Mouse (Mus musculus): ENCODE results near the gene Dgkz. TPM values are rescaled to one million over a fixed set of nuclear protein-coding genes. Genes with fewer than 3 reads are reported as not detected.

The Dgkz gene
- polyA plus RNA-seq, 1 experiment from 2014 or later = 85.9 TPM

- no peak for ATAC-seq (replicated peaks; ENCODE audit: low FRiP score)
- Histone ChIP-seq H3K27ac (ENCODE audit: low read depth, low read length) (no peak overlapping the region), H3K27me3 (replicated peaks; ENCODE audit: control insufficient read depth, insufficient read depth, low read length) (peaks cover 44% of the 10 kb centered on the region), H3K36me3 (ENCODE audit: control insufficient read depth, insufficient read depth, low read length) (peaks cover 16% of the 10 kb centered on the region; the same call in 1 of the 2 replicates), H3K4me1 (replicated peaks; ENCODE audit: control insufficient read depth, insufficient read depth, low read length) (peaks cover 45% of the 10 kb centered on the region), H3K4me3 (ENCODE audit: low read depth, low read length) (no peak overlapping the region), H3K4me2 (no peak overlapping the region), H3K9ac (ENCODE audit: low read depth, low read length) (no peak overlapping the region), H3K9me3 (ENCODE audit: control insufficient read depth, low read length) (no peaks in the 10 kb centered on the region)
- no peak for DNase-seq (ENCODE audit: low spot score)
- 63% methylated on average over 4 of the region's 4 CpGs for WGBS
Observed at GRCm38 (mm10) chr2:91920130-91920529, 55.5 kb downstream of the Dgkz start.

DNA sequence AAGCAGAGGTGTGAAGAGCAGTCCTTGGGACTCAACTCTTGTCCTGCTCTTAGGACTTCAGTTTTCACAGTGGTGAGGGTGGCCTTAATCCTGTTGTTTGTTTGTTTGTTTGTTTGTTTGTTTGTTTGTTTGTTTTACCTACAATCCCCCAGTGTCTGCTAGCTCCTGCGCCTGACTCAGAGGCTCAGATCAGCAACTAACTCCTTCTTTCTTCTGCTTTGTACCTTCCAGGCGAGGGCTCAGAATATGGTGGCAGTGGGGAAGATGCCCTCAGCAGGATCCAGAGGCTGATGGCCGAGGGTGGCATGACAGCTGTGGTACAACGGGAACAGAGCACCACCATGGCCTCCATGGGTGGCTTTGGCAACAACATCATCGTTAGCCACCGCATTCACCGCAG is 58.6 kb downstream of the Dgkz start:
- peaks cover 16% of the 10 kb centered on the region for H3K27me3 ChIP-seq (replicated peaks; ENCODE audit: control insufficient read depth, insufficient read depth, low read length)
- no peak overlapping the region for H3K4me2 ChIP-seq
- no peaks in the 10 kb centered on the region for H3K9me3 ChIP-seq (ENCODE audit: control insufficient read depth, low read length)
- peaks cover 16% of the 10 kb centered on the region; the same call in 1 of the 2 replicates for H3K36me3 ChIP-seq (ENCODE audit: control insufficient read depth, insufficient read depth, low read length)
- no peak overlapping the region for H3K4me3 ChIP-seq (ENCODE audit: low read depth, low read length)
- WGBS = 80% methylated on average over 7 of the region's 7 CpGs
- ATAC-seq (replicated peaks; ENCODE audit: low FRiP score) (no peak), DNase-seq (ENCODE audit: low spot score) (no peak)
- H3K4me1 ChIP-seq (replicated peaks; ENCODE audit: control insufficient read depth, insufficient read depth, low read length) = peaks cover 37% of the 10 kb centered on the region
- H3K9ac ChIP-seq (ENCODE audit: low read depth, low read length) = no peak overlapping the region
- H3K27ac ChIP-seq (ENCODE audit: low read depth, low read length) = 0 out of 2 replicates have a peak overlapping the region, but pooled peaks have one; percentile 33

DNA sequence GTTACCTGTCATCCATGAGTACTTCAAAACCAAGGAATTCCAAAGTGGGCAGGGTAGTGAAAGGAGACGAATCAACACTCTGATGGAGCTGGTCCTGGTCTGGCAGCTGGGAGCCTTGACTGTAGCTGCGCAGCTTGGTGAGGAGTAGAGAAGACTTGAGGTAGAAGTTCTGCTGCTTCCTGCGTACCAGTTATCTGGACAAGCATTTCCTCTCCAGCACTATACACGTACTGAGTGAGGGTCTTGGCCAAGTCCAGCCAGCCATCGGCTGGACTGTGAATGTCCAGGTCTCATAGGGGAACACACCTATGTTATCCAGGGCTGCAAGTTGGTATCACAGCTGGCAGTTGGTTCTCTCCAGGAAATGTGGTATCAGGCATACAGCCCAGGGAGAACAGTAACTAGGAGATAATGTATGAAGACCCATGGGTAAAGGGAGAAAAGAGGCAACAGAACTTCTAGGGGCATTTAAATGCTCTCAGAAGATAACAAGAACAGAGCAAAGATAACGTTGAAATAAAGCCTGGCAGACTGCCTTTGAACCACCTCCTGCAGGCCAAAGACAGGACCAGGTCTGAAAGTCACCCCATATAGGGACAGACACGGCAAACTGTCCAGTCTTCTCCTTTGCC is 59.2 kb downstream of the Dgkz start:
- Histone ChIP-seq H3K27ac (ENCODE audit: low read depth, low read length) (0 out of 2 replicates have a peak overlapping the region, but pooled peaks have one; percentile 33), H3K4me3 (ENCODE audit: low read depth, low read length) (no peak overlapping the region), H3K4me1 (replicated peaks; ENCODE audit: control insufficient read depth, insufficient read depth, low read length) (peaks cover 31% of the 10 kb centered on the region), H3K9me3 (ENCODE audit: control insufficient read depth, low read length) (no peaks in the 10 kb centered on the region), H3K27me3 (replicated peaks; ENCODE audit: control insufficient read depth, insufficient read depth, low read length) (peaks cover 10% of the 10 kb centered on the region), H3K9ac (ENCODE audit: low read depth, low read length) (no peak overlapping the region), H3K4me2 (peak overlapping the region; percentile 12; the same call in 1 of the 2 replicates), H3K36me3 (ENCODE audit: control insufficient read depth, insufficient read depth, low read length) (peaks cover 21% of the 10 kb centered on the region)
- ATAC-seq (replicated peaks; ENCODE audit: low FRiP score) = peak; percentile 72
- no peak for DNase-seq (ENCODE audit: low spot score)
- WGBS = 50% methylated on average over 7 of the region's 7 CpGs

- no peak for DNase-seq (ENCODE audit: low spot score)
- 0 out of 2 replicates have a peak, but pooled peaks have one; percentile 29 for ATAC-seq (replicated peaks; ENCODE audit: low FRiP score)
- no peaks in the 10 kb centered on the region for H3K27me3 ChIP-seq (replicated peaks; ENCODE audit: control insufficient read depth, insufficient read depth, low read length)
- peaks cover 28% of the 10 kb centered on the region for H3K4me1 ChIP-seq (replicated peaks; ENCODE audit: control insufficient read depth, insufficient read depth, low read length)
- no peak overlapping the region for H3K9ac ChIP-seq (ENCODE audit: low read depth, low read length)
- peaks cover 24% of the 10 kb centered on the region for H3K36me3 ChIP-seq (ENCODE audit: control insufficient read depth, insufficient read depth, low read length)
- no peak overlapping the region for H3K4me2 ChIP-seq
- WGBS = 74% methylated on average over 7 of the region's 7 CpGs
- no peak overlapping the region for H3K27ac ChIP-seq (ENCODE audit: low read depth, low read length)
- no peak overlapping the region for H3K4me3 ChIP-seq (ENCODE audit: low read depth, low read length)
- H3K9me3 ChIP-seq (ENCODE audit: control insufficient read depth, low read length) = no peaks in the 10 kb centered on the region
Observed at GRCm38 (mm10) chr2:91913328-91914110, 62.1 kb downstream of the Dgkz start.

DNA sequence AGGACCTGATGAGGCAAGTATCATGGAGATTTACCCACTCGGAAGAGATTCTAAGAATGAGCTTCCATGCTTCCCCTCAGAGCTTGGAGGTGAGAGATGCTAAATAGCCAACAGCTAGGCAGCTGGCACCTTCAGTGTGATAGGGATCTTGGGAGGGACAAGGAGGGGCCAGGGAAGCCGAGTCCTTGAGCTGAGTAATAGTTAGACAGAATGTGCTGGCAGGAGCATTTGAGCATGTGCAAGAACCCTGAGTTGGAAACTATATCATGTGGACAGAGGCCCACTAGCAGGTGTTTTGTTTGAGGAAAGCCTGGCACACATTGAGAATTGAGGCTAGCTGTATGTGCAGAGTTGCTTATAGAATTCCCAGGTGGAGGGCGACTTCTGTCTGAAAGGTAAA is 63.0 kb downstream of the Dgkz start:
- H3K9me3 ChIP-seq (ENCODE audit: control insufficient read depth, low read length) = no peaks in the 10 kb centered on the region
- H3K27me3 ChIP-seq (replicated peaks; ENCODE audit: control insufficient read depth, insufficient read depth, low read length) = no peaks in the 10 kb centered on the region
- H3K4me2 ChIP-seq = no peak overlapping the region
- H3K36me3 ChIP-seq (ENCODE audit: control insufficient read depth, insufficient read depth, low read length) = peaks cover 15% of the 10 kb centered on the region
- no peak overlapping the region for H3K9ac ChIP-seq (ENCODE audit: low read depth, low read length)
- 63% methylated on average over 3 of the region's 3 CpGs for WGBS
- ATAC-seq (replicated peaks; ENCODE audit: low FRiP score) = no peak
- DNase-seq (ENCODE audit: low spot score) = no peak
- no peak overlapping the region for H3K4me3 ChIP-seq (ENCODE audit: low read depth, low read length)
- no peak overlapping the region for H3K27ac ChIP-seq (ENCODE audit: low read depth, low read length)
- H3K4me1 ChIP-seq (replicated peaks; ENCODE audit: control insufficient read depth, insufficient read depth, low read length) = peaks cover 27% of the 10 kb centered on the region

- Histone ChIP-seq H3K4me1 (replicated peaks; ENCODE audit: control insufficient read depth, insufficient read depth, low read length) (no peaks in the 10 kb centered on the region), H3K4me2 (no peak overlapping the region), H3K27ac (ENCODE audit: low read depth, low read length) (no peak overlapping the region), H3K9ac (ENCODE audit: low read depth, low read length) (no peak overlapping the region), H3K9me3 (ENCODE audit: control insufficient read depth, low read length) (no peaks in the 10 kb centered on the region), H3K4me3 (ENCODE audit: low read depth, low read length) (no peak overlapping the region), H3K36me3 (ENCODE audit: control insufficient read depth, insufficient read depth, low read length) (peaks cover 10% of the 10 kb centered on the region; the same call in 1 of the 2 replicates), H3K27me3 (replicated peaks; ENCODE audit: control insufficient read depth, insufficient read depth, low read length) (no peaks in the 10 kb centered on the region)
- DNase-seq (ENCODE audit: low spot score) (no peak), ATAC-seq (replicated peaks; ENCODE audit: low FRiP score) (no peak)
- 94% methylated on average over 2 of the region's 2 CpGs for WGBS
Observed at GRCm38 (mm10) chr2:91906141-91906540, 69.5 kb downstream of the Dgkz start.

DNA sequence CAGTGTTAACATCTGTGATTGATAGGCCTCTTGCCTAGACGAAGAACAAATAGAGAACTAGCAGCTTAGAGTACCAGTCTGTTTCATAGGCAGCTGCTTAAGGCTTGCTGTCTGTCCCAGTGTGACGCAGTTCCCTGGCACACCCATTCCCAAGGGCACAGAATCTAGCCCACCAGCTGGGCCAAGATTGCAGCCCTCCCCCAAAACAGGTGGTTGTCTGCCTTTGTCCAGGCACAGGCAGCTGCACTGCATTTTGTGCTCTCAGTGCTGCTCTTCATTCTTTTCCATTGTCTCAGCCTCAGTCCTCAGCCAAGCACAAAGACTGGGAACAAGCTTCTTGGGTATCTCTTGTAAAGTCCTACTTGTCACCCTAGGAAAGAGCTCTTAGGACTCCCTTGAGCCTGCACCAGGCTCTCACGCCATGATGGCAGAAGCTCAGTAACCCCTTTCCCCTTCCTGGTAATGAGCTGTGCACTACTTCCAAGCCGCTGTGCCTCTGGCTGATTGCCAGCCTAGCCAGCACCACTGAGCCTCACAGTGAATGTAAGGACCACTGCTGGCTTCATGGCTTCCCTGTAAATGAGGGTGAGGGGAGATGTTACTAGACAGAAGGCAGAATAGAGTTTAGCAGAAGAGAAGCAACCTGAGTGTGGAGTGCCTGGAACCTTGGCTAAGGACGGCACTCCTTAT is 70.9 kb downstream of the Dgkz start:
- 84% methylated on average over 5 of the region's 5 CpGs for WGBS
- H3K36me3 ChIP-seq (ENCODE audit: control insufficient read depth, insufficient read depth, low read length) = peaks cover 10% of the 10 kb centered on the region; the same call in 1 of the 2 replicates
- H3K9me3 ChIP-seq (ENCODE audit: control insufficient read depth, low read length) = no peaks in the 10 kb centered on the region
- DNase-seq (ENCODE audit: low spot score) = no peak
- no peak overlapping the region for H3K27ac ChIP-seq (ENCODE audit: low read depth, low read length)
- no peak overlapping the region for H3K4me3 ChIP-seq (ENCODE audit: low read depth, low read length)
- ATAC-seq (replicated peaks; ENCODE audit: low FRiP score) = no peak
- H3K4me1 ChIP-seq (replicated peaks; ENCODE audit: control insufficient read depth, insufficient read depth, low read length) = no peaks in the 10 kb centered on the region
- no peak overlapping the region for H3K4me2 ChIP-seq
- H3K27me3 ChIP-seq (replicated peaks; ENCODE audit: control insufficient read depth, insufficient read depth, low read length) = no peaks in the 10 kb centered on the region
- no peak overlapping the region for H3K9ac ChIP-seq (ENCODE audit: low read depth, low read length)

DNA sequence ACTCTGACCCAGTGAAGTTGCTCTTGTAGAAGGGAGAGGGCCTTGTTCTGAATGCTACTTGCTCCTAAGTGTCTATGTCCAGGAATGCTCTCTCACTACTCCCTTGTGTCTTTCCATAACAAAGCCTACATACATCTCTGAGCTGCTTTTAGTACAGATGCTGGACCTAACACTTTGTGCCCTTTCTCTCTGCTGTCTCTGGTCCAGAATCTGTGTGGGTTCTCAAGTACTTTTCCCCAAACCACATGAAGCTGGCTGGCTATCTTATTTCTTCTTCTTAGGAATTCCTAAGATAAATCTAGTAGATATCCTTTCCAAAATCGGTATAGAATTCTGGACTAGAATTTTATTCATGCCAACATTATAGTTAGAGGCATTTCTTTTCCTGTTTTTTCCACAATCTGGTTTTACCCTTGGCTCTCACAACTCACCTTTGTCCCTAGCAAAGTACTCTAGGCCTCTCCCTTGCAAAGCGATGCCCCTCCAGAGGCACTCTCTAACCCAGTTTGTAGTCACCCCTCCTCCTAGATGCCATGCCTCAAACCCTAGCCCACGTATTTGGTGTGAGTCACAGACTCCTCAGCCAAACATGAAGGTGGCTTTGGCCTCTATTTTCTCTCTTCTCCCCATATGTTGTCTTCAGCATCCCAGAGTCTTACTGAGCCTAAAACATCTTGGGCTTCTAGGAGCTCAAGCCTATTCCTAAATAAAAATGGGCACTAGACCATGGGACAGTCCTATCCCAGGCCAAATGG is 72.3 kb downstream of the Dgkz start:
- Histone ChIP-seq H3K27ac (ENCODE audit: low read depth, low read length) (no peak overlapping the region), H3K36me3 (ENCODE audit: control insufficient read depth, insufficient read depth, low read length) (peaks cover 10% of the 10 kb centered on the region; the same call in 1 of the 2 replicates), H3K9ac (ENCODE audit: low read depth, low read length) (no peak overlapping the region), H3K4me2 (no peak overlapping the region), H3K4me1 (replicated peaks; ENCODE audit: control insufficient read depth, insufficient read depth, low read length) (no peaks in the 10 kb centered on the region), H3K27me3 (replicated peaks; ENCODE audit: control insufficient read depth, insufficient read depth, low read length) (no peaks in the 10 kb centered on the region), H3K4me3 (ENCODE audit: low read depth, low read length) (no peak overlapping the region), H3K9me3 (ENCODE audit: control insufficient read depth, low read length) (no peaks in the 10 kb centered on the region)
- WGBS = 83% methylated on average over 3 of the region's 3 CpGs
- ATAC-seq (replicated peaks; ENCODE audit: low FRiP score) = no peak
- no peak for DNase-seq (ENCODE audit: low spot score)
